Mouse (Mus musculus) heart, embryonic 14.5 days (tissue): Measurements from ENCODE around the gene Calm2. TPM values are rescaled to one million over a fixed set of nuclear protein-coding genes. Genes with fewer than 3 reads are reported as not detected.

Experiments used
- ATAC-seq: fragments of 200-750 bp; cut with Nextera tagmentation; 2 replicates; pipeline ENCODE4 v1.8.0; 2017; ENCODE audit warnings: low read depth, moderate TSS enrichment; ENCODE audit not compliant: insufficient number of reproducible peaks, insufficient read depth, low FRiP score
- H3K27ac ChIP-seq, 2 experiments: fragments of 200-500 bp in 1 of 2; fragments of 300-500 bp in 1 of 2; sonication (generic) in 1 of 2; replicated peaks in 1 of 2; 2 replicates each; pipeline ENCODE4 v1.5.1; 2012 to 2014; ENCODE audit warnings: low read depth in 2 of 2, low read length in 2 of 2, control low read depth in 1 of 2, mild to moderate bottlenecking in 1 of 2, mixed read lengths in 1 of 2; ENCODE audit not compliant: control insufficient read depth in 1 of 2, insufficient read depth in 1 of 2
- H3K27me3 ChIP-seq: fragments of 300-500 bp; sonication (generic); 2 replicates; pipeline ENCODE4 v1.6.1; 2014; ENCODE audit warnings: mild to moderate bottlenecking, low read length, control low read depth; ENCODE audit not compliant: control insufficient read depth, insufficient read depth
- H3K36me3 ChIP-seq: fragments of 300-500 bp; sonication (generic); 2 replicates; pipeline ENCODE4 v1.6.1; 2014; ENCODE audit warnings: mild to moderate bottlenecking, control low read depth, low read length, mixed read lengths; ENCODE audit not compliant: control insufficient read depth, insufficient read depth
- H3K4me1 ChIP-seq, 2 experiments: fragments of 200-500 bp in 1 of 2; fragments of 300-500 bp in 1 of 2; sonication (generic) in 1 of 2; 2 replicates each; pipeline ENCODE4 v1.6.1; 2012 to 2014; ENCODE audit warnings: low read length in 2 of 2, control low read depth in 1 of 2, mixed read lengths in 1 of 2; ENCODE audit not compliant: control insufficient read depth in 2 of 2, insufficient read depth in 2 of 2
- H3K4me2 ChIP-seq: fragments of 300-500 bp; sonication (generic); 2 replicates; pipeline ENCODE4 v1.6.1; 2014; ENCODE audit warnings: mild to moderate bottlenecking, low read length
- H3K4me3 ChIP-seq, 2 experiments: fragments of 200-500 bp in 1 of 2; fragments of 300-500 bp in 1 of 2; sonication (generic) in 1 of 2; 2 replicates each; pipeline ENCODE4 v1.5.1; 2012 to 2014; ENCODE audit warnings: low read length in 2 of 2, mild to moderate bottlenecking in 2 of 2, control low read depth in 1 of 2, low read depth in 1 of 2, moderate library complexity in 1 of 2; ENCODE audit not compliant: control insufficient read depth in 1 of 2, insufficient read depth in 1 of 2
- H3K9ac ChIP-seq: fragments of 300-500 bp; sonication (generic); 2 replicates; pipeline ENCODE4 v1.6.1; 2014; ENCODE audit warnings: mild to moderate bottlenecking, low read length
- H3K9me3 ChIP-seq: fragments of 300-500 bp; sonication (generic); 2 replicates; pipeline ENCODE4 v1.6.1; 2016; ENCODE audit warnings: low read length, control low read depth; ENCODE audit not compliant: control insufficient read depth
- WGBS: fragments of 180-500 bp; shearing (Covaris S2); extraction: QIAGEN DNeasy Blood & Tissue Kit; methylation state at CpG from one replicate; pipeline ENCODE4 v1.1.7; 2014; 5-methylcytosine and 5-hydroxymethylcytosine counted together
- polyA plus RNA-seq: library from polyadenylated mRNA; unstranded; fragments of >200 nt; fragmentation: Nextera tagmentation; extraction: Ambion mirVana; gene quantifications from 2 replicates; pipeline ENCODE4 v1.2.1, GENCODE M21; 2014

The Calm2 gene
- polyA plus RNA-seq, 1 experiment from 2014 or later, result 616 TPM

- peak overlapping the region in 1 of 2 experiments; percentile 38; a peak in 1 of 4 replicates for H3K27ac ChIP-seq
- no peak for ATAC-seq
- H3K9ac ChIP-seq, result no peak overlapping the region
- no peaks in the 10 kb centered on the region for H3K27me3 ChIP-seq
- no peaks in the 10 kb centered on the region for H3K9me3 ChIP-seq
- H3K4me1 ChIP-seq, result peaks cover 9 to 15% of the 10 kb centered on the region in 2 experiments; a peak in 2 of 4 replicates
- H3K4me2 ChIP-seq, result no peak overlapping the region
- H3K36me3 ChIP-seq, result no peaks in the 10 kb centered on the region
- no peak overlapping the region for H3K4me3 ChIP-seq
- 68% methylated on average over 9 of the region's 9 CpGs for WGBS
These were observed 31.8 kb upstream of the Calm2 start for GRCm38 (mm10) chr17:87478569-87478968.

DNA sequence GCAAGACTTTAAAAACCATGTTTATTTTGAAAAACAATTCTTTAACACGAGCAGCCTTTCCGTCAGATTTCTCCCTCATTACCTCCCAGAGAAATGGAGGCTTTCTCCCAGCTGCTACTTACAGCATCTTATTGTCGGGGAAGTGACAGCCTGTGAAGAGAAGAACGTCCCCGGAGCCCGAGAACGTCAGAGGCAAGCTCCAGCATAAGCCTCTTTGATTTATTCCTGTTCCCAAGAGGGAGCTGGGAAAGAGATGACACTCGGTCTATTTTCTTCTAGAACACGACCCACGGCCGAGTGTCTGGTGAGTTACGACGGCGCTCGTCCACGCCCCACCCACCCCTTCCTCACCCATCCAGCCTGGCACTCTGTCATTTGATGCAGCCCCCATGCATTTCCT, 30.9 kb upstream of the Calm2 start:
- H3K4me3 ChIP-seq, result no peak overlapping the region
- 59% methylated on average over 16 of the region's 16 CpGs for WGBS
- H3K27ac ChIP-seq, result no peak overlapping the region
- H3K9me3 ChIP-seq, result no peaks in the 10 kb centered on the region
- peaks cover 10 to 21% of the 10 kb centered on the region in 2 experiments; a peak in 2 of 4 replicates for H3K4me1 ChIP-seq
- no peak for ATAC-seq
- no peaks in the 10 kb centered on the region for H3K27me3 ChIP-seq
- H3K9ac ChIP-seq, result no peak overlapping the region
- no peak overlapping the region for H3K4me2 ChIP-seq
- H3K36me3 ChIP-seq, result no peaks in the 10 kb centered on the region

GRCm38 (mm10) chr17:87475356-87475755, 28.6 kb upstream of the Calm2 start:
- Histone ChIP-seq H3K27ac (no peak overlapping the region), H3K9me3 (no peaks in the 10 kb centered on the region), H3K4me3 (no peak overlapping the region), H3K36me3 (no peaks in the 10 kb centered on the region), H3K4me2 (no peak overlapping the region), H3K27me3 (no peaks in the 10 kb centered on the region), H3K9ac (no peak overlapping the region), H3K4me1 (peaks cover 15 to 21% of the 10 kb centered on the region in 2 experiments; a peak in 3 of 4 replicates)
- WGBS, result 51% methylated on average over 8 of the region's 8 CpGs
- no peak for ATAC-seq

GRCm38 (mm10) chr17:87474501-87474795, 27.7 kb upstream of the Calm2 start:
- peak overlapping the region; percentile 32 to 34 for H3K4me3 ChIP-seq
- no peaks in the 10 kb centered on the region for H3K9me3 ChIP-seq
- peaks cover 15 to 21% of the 10 kb centered on the region in 2 experiments; a peak in 3 of 4 replicates for H3K4me1 ChIP-seq
- no peaks in the 10 kb centered on the region for H3K36me3 ChIP-seq
- no peaks in the 10 kb centered on the region for H3K27me3 ChIP-seq
- no peak for ATAC-seq
- WGBS, result 4% methylated on average over 7 of the region's 7 CpGs
- H3K27ac ChIP-seq, result peak overlapping the region in 1 of 2 experiments; percentile 6; a peak in 1 of 4 replicates
- peak overlapping the region; percentile 90 for H3K4me2 ChIP-seq
- peak overlapping the region; percentile 66 for H3K9ac ChIP-seq

- WGBS, result under 1% methylated on average over 23 of the region's 23 CpGs
- H3K36me3 ChIP-seq, result no peaks in the 10 kb centered on the region
- H3K9ac ChIP-seq, result peak overlapping the region; percentile 66
- no peaks in the 10 kb centered on the region for H3K9me3 ChIP-seq
- H3K27me3 ChIP-seq, result no peaks in the 10 kb centered on the region
- ATAC-seq, result peak; percentile 62
- H3K4me2 ChIP-seq, result peak overlapping the region; percentile 90
- H3K4me1 ChIP-seq, result peaks cover 15 to 21% of the 10 kb centered on the region in 2 experiments; a peak in 3 of 4 replicates
- H3K4me3 ChIP-seq, result peak overlapping the region; percentile 32 to 34
- H3K27ac ChIP-seq, result peak overlapping the region; percentile 6 to 30; a peak in 3 of 4 replicates
These were observed 27.2 kb upstream of the Calm2 start for GRCm38 (mm10) chr17:87473736-87474500.

GRCm38 (mm10) chr17:87473441-87473735, 26.7 kb upstream of the Calm2 start:
- peaks cover 15 to 18% of the 10 kb centered on the region in 2 experiments; a peak in 3 of 4 replicates for H3K4me1 ChIP-seq
- H3K4me3 ChIP-seq, result peak overlapping the region; percentile 32 to 34
- no peaks in the 10 kb centered on the region for H3K36me3 ChIP-seq
- peak overlapping the region; percentile 6 to 30 for H3K27ac ChIP-seq
- WGBS, result 3% methylated on average over 9 of the region's 9 CpGs
- H3K9me3 ChIP-seq, result no peaks in the 10 kb centered on the region
- H3K27me3 ChIP-seq, result no peaks in the 10 kb centered on the region
- peak overlapping the region; percentile 66 for H3K9ac ChIP-seq
- peak overlapping the region; percentile 90 for H3K4me2 ChIP-seq
- no peak for ATAC-seq

GRCm38 (mm10) chr17:87472879-87473278, 26.1 kb upstream of the Calm2 start:
- WGBS, result 29% methylated on average over 10 of the region's 10 CpGs

More at GRCm38 (mm10) chr17:87472879-87473278, 26.1 kb upstream of the Calm2 start:
- H3K4me3 ChIP-seq, result peak overlapping the region in 1 of 2 experiments; percentile 32; a peak in 1 of 4 replicates
- no peaks in the 10 kb centered on the region for H3K9me3 ChIP-seq
- H3K4me1 ChIP-seq, result peaks cover 15 to 18% of the 10 kb centered on the region in 2 experiments; a peak in 3 of 4 replicates
- peak overlapping the region; percentile 90 for H3K4me2 ChIP-seq
- H3K36me3 ChIP-seq, result no peaks in the 10 kb centered on the region
- ATAC-seq, result no peak
- 0 out of 2 replicates have a peak overlapping the region, but pooled peaks have one; percentile 66 for H3K9ac ChIP-seq
- H3K27me3 ChIP-seq, result no peaks in the 10 kb centered on the region
- H3K27ac ChIP-seq, result peak overlapping the region; percentile 6 to 30; a peak in 3 of 4 replicates
